Mouse (Mus musculus) megakaryocyte, embryonic 14.5 days (primary cell): ENCODE data around the gene Gabrr2.

Source experiments
- FLI1 ChIP-seq: IDR thresholded peaks from 2 replicates; pipeline ENCODE4 v1.6.1; 2012; ENCODE audit warnings: low read length, inconsistent platforms, mixed read lengths
- GATA1 ChIP-seq: IDR thresholded peaks from 3 replicates; pipeline ENCODE4 v1.6.1; 2012; ENCODE audit warnings: mixed read lengths, low read length, inconsistent platforms, borderline replicate concordance

- TF ChIP-seq GATA1 (no peak), FLI1 (no peak)
Observed at GRCm38 (mm10) chr4:33068894-33069293, 6.1 kb downstream of the Gabrr2 start.
